Mouse (Mus musculus): ENCODE data around the gene Nf1. TPM values are rescaled to one million over a fixed set of nuclear protein-coding genes. Genes with fewer than 3 reads are reported as not detected.

The Nf1 gene
- polyA plus RNA-seq, 1 experiment, result 8.0 TPM

DNA sequence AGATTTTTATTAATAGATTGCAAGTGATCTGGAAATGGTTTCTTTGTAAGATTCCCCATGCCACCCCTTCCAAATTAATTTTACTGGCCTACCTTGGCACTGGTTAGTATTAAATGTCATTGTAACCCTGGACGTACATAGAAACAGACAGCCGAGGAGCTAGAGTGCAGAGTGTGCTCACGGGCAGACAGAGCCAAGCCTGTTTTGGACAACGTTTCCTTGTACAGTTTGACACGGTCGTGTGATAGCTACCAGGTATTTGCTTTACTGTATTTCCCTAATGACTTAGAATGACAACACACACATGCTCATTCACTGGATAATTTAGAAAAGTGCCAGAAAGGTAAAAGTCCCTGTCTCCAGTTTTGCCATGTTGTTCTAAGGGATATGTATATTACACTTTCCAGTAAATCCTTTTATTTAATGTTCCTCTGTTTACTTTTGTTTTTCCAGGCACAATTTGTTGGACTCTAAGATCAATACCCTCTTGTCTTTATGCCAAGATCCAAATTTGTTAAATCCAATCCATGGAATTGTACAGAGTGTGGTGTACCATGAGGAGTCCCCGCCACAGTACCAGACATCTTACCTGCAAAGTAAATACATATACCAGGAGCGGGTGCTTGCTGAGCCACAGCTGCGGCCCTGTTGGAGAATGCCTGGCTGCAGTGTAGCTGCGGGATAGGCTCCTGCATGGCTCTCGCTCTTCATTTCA, 228.9 kb downstream of the Nf1 start:
- TF ChIP-seq MYOG (IDR thresholded peaks at IDR 0.05; ENCODE audit: control insufficient read depth, extremely low read depth, insufficient read length) (no peak), FOSL1 (IDR thresholded peaks at IDR 0.05; ENCODE audit: insufficient read depth, low read length, poor library complexity, severe bottlenecking) (no peak), USF1 (IDR thresholded peaks at IDR 0.05; ENCODE audit: low read depth) (no peak), MAX (IDR thresholded peaks at IDR 0.05) (no peak), CEBPB (IDR thresholded peaks at IDR 0.05; ENCODE audit: low read depth) (no peak), CTCF (IDR thresholded peaks at IDR 0.05; ENCODE audit: control insufficient read depth, insufficient read depth, insufficient read length) (no peak), MYOD1 (IDR thresholded peaks at IDR 0.05; ENCODE audit: control insufficient read depth, insufficient read length, low read depth) (no peak)
- H3K79me3 ChIP-seq (ENCODE audit: low read depth), result no peaks in the 10 kb centered on the region
- peaks cover 78% of the 10 kb centered on the region for H3K36me3 ChIP-seq (ENCODE audit: control insufficient read depth, insufficient read depth)
- H3K79me2 ChIP-seq (ENCODE audit: control insufficient read depth, insufficient read depth), result no peaks in the 10 kb centered on the region
- H3ac ChIP-seq (ENCODE audit: control insufficient read depth, insufficient read length, low read depth), result no peak overlapping the region
- no peak overlapping the region for H3K4me3 ChIP-seq (ENCODE audit: insufficient read depth, poor library complexity, severe bottlenecking)
- no peaks in the 10 kb centered on the region for H3K27me3 ChIP-seq (ENCODE audit: control insufficient read depth, insufficient read depth, insufficient read length)

DNA sequence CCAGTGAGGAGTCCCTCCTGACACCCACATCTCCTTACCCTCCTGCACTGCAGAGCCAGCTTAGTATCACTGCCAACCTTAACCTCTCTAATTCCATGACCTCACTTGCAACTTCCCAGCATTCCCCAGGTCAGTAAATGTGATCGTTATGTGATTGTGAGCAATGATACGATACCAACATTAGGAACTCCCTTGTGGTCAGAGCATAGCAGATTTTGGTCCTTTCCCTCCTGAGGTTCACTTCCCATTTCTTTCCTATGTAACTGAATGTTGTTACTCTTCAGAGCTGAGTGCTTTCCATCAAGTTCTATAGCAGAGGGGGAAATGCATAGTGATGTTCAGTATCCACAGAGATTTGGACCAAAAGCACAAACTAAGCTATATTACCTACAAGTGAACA, 230.8 kb downstream of the Nf1 start:
- Histone ChIP-seq H3K4me3 (ENCODE audit: insufficient read depth, poor library complexity, severe bottlenecking) (no peak overlapping the region), H3K79me3 (ENCODE audit: low read depth) (no peaks in the 10 kb centered on the region), H3K79me2 (ENCODE audit: control insufficient read depth, insufficient read depth) (no peaks in the 10 kb centered on the region), H3K36me3 (ENCODE audit: control insufficient read depth, insufficient read depth) (peaks cover 70% of the 10 kb centered on the region), H3K27me3 (ENCODE audit: control insufficient read depth, insufficient read depth, insufficient read length) (no peaks in the 10 kb centered on the region), H3ac (ENCODE audit: control insufficient read depth, insufficient read length, low read depth) (no peak overlapping the region)
- TF ChIP-seq MYOG (IDR thresholded peaks at IDR 0.05; ENCODE audit: control insufficient read depth, extremely low read depth, insufficient read length) (no peak), CTCF (IDR thresholded peaks at IDR 0.05; ENCODE audit: control insufficient read depth, insufficient read depth, insufficient read length) (no peak)

DNA sequence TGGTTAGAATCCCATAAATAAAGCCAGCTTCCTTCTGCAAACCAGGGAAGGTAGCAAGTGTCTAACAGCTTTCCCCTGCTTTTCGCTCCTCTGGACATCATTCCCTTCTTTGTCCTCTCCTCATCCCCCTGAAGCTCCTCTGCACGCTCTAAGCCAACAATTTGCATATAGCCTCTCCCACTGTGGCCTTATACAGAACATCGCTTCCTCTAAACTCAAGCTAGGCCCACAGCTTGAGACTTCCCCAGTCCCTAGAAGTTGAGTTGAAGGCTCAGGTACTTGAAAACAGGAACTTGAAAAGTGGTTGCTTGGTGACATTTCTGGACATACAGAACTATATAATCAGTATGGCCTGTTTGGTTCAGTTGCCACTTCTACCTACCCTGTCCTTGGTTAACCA, 234.3 kb downstream of the Nf1 start:
- Histone ChIP-seq H3K79me3 (ENCODE audit: low read depth) (no peaks in the 10 kb centered on the region), H3K4me3 (ENCODE audit: insufficient read depth, poor library complexity, severe bottlenecking) (no peak overlapping the region), H3ac (ENCODE audit: control insufficient read depth, insufficient read length, low read depth) (no peak overlapping the region), H3K79me2 (ENCODE audit: control insufficient read depth, insufficient read depth) (no peaks in the 10 kb centered on the region), H3K36me3 (ENCODE audit: control insufficient read depth, insufficient read depth) (peaks cover 51% of the 10 kb centered on the region), H3K27me3 (ENCODE audit: control insufficient read depth, insufficient read depth, insufficient read length) (no peaks in the 10 kb centered on the region)
- TF ChIP-seq CEBPB (IDR thresholded peaks at IDR 0.05; ENCODE audit: low read depth), result no peak
- no peak for TF ChIP-seq MYOD1 (IDR thresholded peaks at IDR 0.05; ENCODE audit: control insufficient read depth, insufficient read length, low read depth)
- TF ChIP-seq MAX (IDR thresholded peaks at IDR 0.05), result no peak
- no peak for TF ChIP-seq CTCF (IDR thresholded peaks at IDR 0.05; ENCODE audit: control insufficient read depth, insufficient read depth, insufficient read length)

DNA sequence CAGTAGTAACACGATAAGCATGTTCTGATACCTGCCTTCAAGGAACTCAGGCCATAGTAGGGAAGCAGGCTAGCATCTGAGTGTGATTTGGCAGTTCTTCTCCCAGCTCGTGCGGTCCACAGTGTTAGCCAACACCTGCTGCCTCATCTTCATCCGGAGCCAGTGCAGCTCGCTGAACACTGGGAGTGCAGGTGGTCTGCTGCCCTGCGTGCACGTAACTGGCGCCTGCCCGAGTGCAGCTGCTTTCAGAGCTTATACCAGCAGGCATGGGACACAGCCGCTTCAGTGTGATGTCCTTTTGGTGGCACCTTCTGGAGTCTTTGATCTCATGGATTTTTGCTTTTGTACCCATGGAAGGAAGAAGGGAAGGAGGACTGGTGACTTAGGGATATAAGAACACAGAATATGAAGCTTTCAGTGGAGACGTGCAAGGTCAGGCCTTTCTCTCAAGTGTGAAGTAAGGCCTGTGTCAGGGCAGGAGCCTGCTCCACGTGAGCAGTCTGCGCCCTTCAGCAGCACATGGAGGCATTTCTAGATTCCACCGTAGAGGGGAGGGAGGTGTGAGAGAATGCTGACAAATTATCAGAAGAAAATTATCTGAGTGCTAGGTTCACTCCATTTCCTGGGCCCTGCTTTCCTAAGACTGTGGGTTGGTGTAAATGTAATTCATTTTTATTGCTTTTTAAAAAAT, 236.0 kb downstream of the Nf1 start:
- TF ChIP-seq USF1 (IDR thresholded peaks at IDR 0.05; ENCODE audit: low read depth), result no peak
- no peak for TF ChIP-seq CTCF (IDR thresholded peaks at IDR 0.05; ENCODE audit: control insufficient read depth, insufficient read depth, insufficient read length)
- TF ChIP-seq CEBPB (IDR thresholded peaks at IDR 0.05; ENCODE audit: low read depth), result no peak
- TF ChIP-seq FOSL1 (IDR thresholded peaks at IDR 0.05; ENCODE audit: insufficient read depth, low read length, poor library complexity, severe bottlenecking), result no peak
- no peak for TF ChIP-seq MAX (IDR thresholded peaks at IDR 0.05)
- TF ChIP-seq MYOD1 (IDR thresholded peaks at IDR 0.05; ENCODE audit: control insufficient read depth, insufficient read length, low read depth), result no peak
- TF ChIP-seq MYOG (IDR thresholded peaks at IDR 0.05; ENCODE audit: control insufficient read depth, extremely low read depth, insufficient read length), result no peak
- Histone ChIP-seq H3K36me3 (ENCODE audit: control insufficient read depth, insufficient read depth) (peaks cover 48% of the 10 kb centered on the region), H3K27me3 (ENCODE audit: control insufficient read depth, insufficient read depth, insufficient read length) (no peaks in the 10 kb centered on the region), H3K79me3 (ENCODE audit: low read depth) (no peaks in the 10 kb centered on the region), H3K79me2 (ENCODE audit: control insufficient read depth, insufficient read depth) (no peaks in the 10 kb centered on the region), H3K4me3 (ENCODE audit: insufficient read depth, poor library complexity, severe bottlenecking) (no peak overlapping the region), H3ac (ENCODE audit: control insufficient read depth, insufficient read length, low read depth) (no peak overlapping the region)

DNA sequence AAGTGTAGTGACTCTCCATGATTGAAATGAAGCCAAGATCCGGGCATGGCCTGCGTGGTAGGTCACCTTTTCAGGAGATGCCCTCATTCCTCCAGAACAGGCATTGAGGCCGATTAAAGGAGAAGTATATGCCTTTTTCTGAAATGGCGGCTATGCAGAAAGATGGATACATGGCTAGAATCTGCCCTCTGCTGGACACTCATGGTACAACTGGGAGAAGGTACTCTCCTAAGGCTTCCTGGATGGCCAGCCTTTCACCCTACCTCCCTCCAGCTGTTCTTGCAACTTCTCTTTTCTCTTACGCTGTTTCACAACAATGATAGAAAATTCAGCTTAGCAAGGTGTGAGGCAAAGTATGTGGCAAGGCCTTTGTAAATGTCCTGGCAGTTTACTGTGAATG, 238.2 kb downstream of the Nf1 start:
- no peaks in the 10 kb centered on the region for H3K79me2 ChIP-seq (ENCODE audit: control insufficient read depth, insufficient read depth)
- H3K4me3 ChIP-seq (ENCODE audit: insufficient read depth, poor library complexity, severe bottlenecking), result no peak overlapping the region
- TF ChIP-seq MAX (IDR thresholded peaks at IDR 0.05) (no peak), CTCF (IDR thresholded peaks at IDR 0.05; ENCODE audit: control insufficient read depth, insufficient read depth, insufficient read length) (peak; percentile 25)
- H3K27me3 ChIP-seq (ENCODE audit: control insufficient read depth, insufficient read depth, insufficient read length), result no peaks in the 10 kb centered on the region
- no peaks in the 10 kb centered on the region for H3K79me3 ChIP-seq (ENCODE audit: low read depth)
- peaks cover 26% of the 10 kb centered on the region for H3K36me3 ChIP-seq (ENCODE audit: control insufficient read depth, insufficient read depth)
- no peak overlapping the region for H3ac ChIP-seq (ENCODE audit: control insufficient read depth, insufficient read length, low read depth)

DNA sequence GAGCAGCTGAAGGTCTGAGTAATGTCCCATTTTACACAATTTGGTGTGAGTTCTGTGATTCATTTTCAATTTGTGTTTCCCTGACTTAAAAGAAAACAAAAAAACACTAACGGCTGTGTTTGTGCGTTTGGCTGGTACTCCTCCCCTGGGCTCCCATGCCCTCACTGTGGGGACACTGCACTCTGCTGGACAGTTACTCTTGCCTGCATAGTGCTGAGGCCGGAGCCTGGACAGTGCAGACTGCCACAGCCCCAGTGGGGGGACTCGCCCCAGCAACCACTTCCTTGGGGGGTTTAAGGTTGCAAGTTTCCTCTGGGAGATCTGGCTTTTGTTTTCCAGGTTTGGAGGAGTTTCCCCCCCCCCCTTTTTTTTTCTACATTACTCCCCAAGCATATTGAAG, 241.2 kb downstream of the Nf1 start:
- Histone ChIP-seq H3ac (ENCODE audit: control insufficient read depth, insufficient read length, low read depth) (no peak overlapping the region), H3K27me3 (ENCODE audit: control insufficient read depth, insufficient read depth, insufficient read length) (no peaks in the 10 kb centered on the region), H3K79me3 (ENCODE audit: low read depth) (no peaks in the 10 kb centered on the region), H3K4me3 (ENCODE audit: insufficient read depth, poor library complexity, severe bottlenecking) (no peak overlapping the region), H3K79me2 (ENCODE audit: control insufficient read depth, insufficient read depth) (no peaks in the 10 kb centered on the region), H3K36me3 (ENCODE audit: control insufficient read depth, insufficient read depth) (peaks cover 25% of the 10 kb centered on the region)
- no peak for TF ChIP-seq USF1 (IDR thresholded peaks at IDR 0.05; ENCODE audit: low read depth)
- TF ChIP-seq CTCF (IDR thresholded peaks at IDR 0.05; ENCODE audit: control insufficient read depth, insufficient read depth, insufficient read length), result peak; percentile 39
- no peak for TF ChIP-seq CEBPB (IDR thresholded peaks at IDR 0.05; ENCODE audit: low read depth)
